Mouse (Mus musculus) fibroblast of lung, adult 2 months (primary cell): ENCODE measurements at regions not wholly inside any gene's neighbourhood (a gene's known extent, or its start where the extent isn't known, plus 50 kb on each side); places are given as distances from the start of the nearest gene placed in this dataset.

Experiments
- DNase-seq: peaks from one replicate; pipeline ENCODE4 v3.0.0-alpha.2; 2011; ENCODE audit warnings: low read depth

GRCm38 (mm10) chr4:9033106-9033642, 794.3 kb upstream of the Car8 start:
- no peak for DNase-seq

- no peak for DNase-seq
These were observed 792.8 kb upstream of the Car8 start for GRCm38 (mm10) chr4:9031634-9032033.

GRCm38 (mm10) chr4:9028946-9029345, 790.1 kb upstream of the Car8 start:
- DNase-seq: no peak

- no peak for DNase-seq
These were observed 789.6 kb upstream of the Car8 start for GRCm38 (mm10) chr4:9028475-9028874.

GRCm38 (mm10) chr4:9027798-9028404, 789.1 kb upstream of the Car8 start:
- peak; percentile 12 for DNase-seq

- DNase-seq: no peak
These were observed 788.5 kb upstream of the Car8 start for GRCm38 (mm10) chr4:9027383-9027782.

- DNase-seq: no peak
These were observed 788.0 kb upstream of the Car8 start for GRCm38 (mm10) chr4:9026841-9027240.

- DNase-seq: no peak
These were observed 787.1 kb upstream of the Car8 start for GRCm38 (mm10) chr4:9025821-9026470.

- DNase-seq: no peak
These were observed 785.5 kb upstream of the Car8 start for GRCm38 (mm10) chr4:9024216-9024925.

- no peak for DNase-seq
These were observed 780.6 kb upstream of the Car8 start for GRCm38 (mm10) chr4:9019241-9020110.

- no peak for DNase-seq
These were observed 779.4 kb upstream of the Car8 start for GRCm38 (mm10) chr4:9018236-9018635.

GRCm38 (mm10) chr4:9016504-9017040, 777.7 kb upstream of the Car8 start:
- DNase-seq: no peak

- no peak for DNase-seq
These were observed 777.0 kb upstream of the Car8 start for GRCm38 (mm10) chr4:9015528-9016503.

GRCm38 (mm10) chr4:9014986-9015385, 776.1 kb upstream of the Car8 start:
- no peak for DNase-seq

GRCm38 (mm10) chr4:9012787-9013186, 773.9 kb upstream of the Car8 start:
- DNase-seq: no peak

GRCm38 (mm10) chr4:9011952-9012351, 773.1 kb upstream of the Car8 start:
- DNase-seq: no peak

- DNase-seq: no peak
These were observed 772.3 kb upstream of the Car8 start for GRCm38 (mm10) chr4:9011129-9011518.

- DNase-seq: no peak
These were observed 771.7 kb upstream of the Car8 start for GRCm38 (mm10) chr4:9010381-9011128.

- no peak for DNase-seq
These were observed 770.8 kb upstream of the Car8 start for GRCm38 (mm10) chr4:9009656-9010055.
